Mouse (Mus musculus) bone marrow macrophage, adult 2 months (primary cell): ENCODE results near the gene Aff3.

Experiments used
- CTCF ChIP-seq: IDR thresholded peaks from 2 replicates; pipeline ENCODE4 v1.5.1; 2012; ENCODE audit warnings: low read depth, mild to moderate bottlenecking, low read length, moderate library complexity
- POLR2A ChIP-seq: IDR thresholded peaks from 2 replicates; pipeline ENCODE4 v1.6.1; 2012; ENCODE audit warnings: mild to moderate bottlenecking, low read depth, low read length, borderline replicate concordance

GRCm38 (mm10) chr1:38362275-38362674 is 302.5 kb downstream of the Aff3 start:
- TF ChIP-seq CTCF, result no peak
- TF ChIP-seq POLR2A, result no peak
